Mouse (Mus musculus) right cerebral cortex, adult 2 months (tissue): ENCODE measurements at regions not wholly inside any gene's neighbourhood (a gene's known extent, or its start where the extent isn't known, plus 50 kb on each side); places are given as distances from the start of the nearest gene placed in this dataset.

ENCODE experiments used
- DNase-seq, 2 experiments: peaks; one replicate each; pipeline ENCODE4 v3.0.0; 2021 to 2022; ENCODE audit warnings: low spot score in 2 of 2

GRCm38 (mm10) chr6:35608336-35608735 lies 68.6 kb upstream of the Mtpn start:
- no peak for DNase-seq

GRCm38 (mm10) chr6:35605100-35605499 lies 65.4 kb upstream of the Mtpn start:
- no peak for DNase-seq

GRCm38 (mm10) chr6:35601373-35601772 lies 61.7 kb upstream of the Mtpn start:
- no peak for DNase-seq

GRCm38 (mm10) chr6:35599841-35600240 lies 60.2 kb upstream of the Mtpn start:
- no peak for DNase-seq

GRCm38 (mm10) chr6:35598406-35599185 lies 58.9 kb upstream of the Mtpn start:
- DNase-seq: peak; percentile 81 to 86

- no peak for DNase-seq
These were observed 55.3 kb upstream of the Mtpn start for GRCm38 (mm10) chr6:35595012-35595411.

GRCm38 (mm10) chr6:35592234-35592633 lies 52.5 kb upstream of the Mtpn start:
- DNase-seq: no peak
